Mouse (Mus musculus) midbrain, postnatal 0 days (tissue): ENCODE measurements around the gene Mboat2. TPM values are rescaled to one million over a fixed set of nuclear protein-coding genes. Genes with fewer than 3 reads are reported as not detected.
A peak's percentile ranks its signal among the peaks of the same experiment; 100 is the strongest.

Source experiments
- ATAC-seq: fragments of 200-750 bp; cut with Nextera tagmentation; 2 replicates; pipeline ENCODE4 v1.8.0; 2017; ENCODE audit warnings: moderate number of reproducible peaks, mild to moderate bottlenecking, moderate TSS enrichment, moderate library complexity; ENCODE audit not compliant: low FRiP score
- DNase-seq: peaks from one replicate; pipeline ENCODE4 v3.0.0-alpha.2; 2015; ENCODE audit warnings: low spot score
- H3K27ac ChIP-seq: fragments of 300-500 bp; sonication (generic); 2 replicates; pipeline ENCODE4 v1.5.1; 2014; ENCODE audit warnings: low read depth, mild to moderate bottlenecking, low read length, mixed read lengths
- H3K27me3 ChIP-seq: fragments of 300-500 bp; sonication (generic); 2 replicates; pipeline ENCODE4 v1.6.1; 2014; ENCODE audit warnings: low read length, control low read depth, mixed read lengths; ENCODE audit not compliant: insufficient read depth
- H3K36me3 ChIP-seq: fragments of 300-500 bp; sonication (generic); 2 replicates; pipeline ENCODE4 v1.6.1; 2014; ENCODE audit warnings: low read length, control low read depth, mixed read lengths; ENCODE audit not compliant: insufficient read depth
- H3K4me1 ChIP-seq: fragments of 300-500 bp; sonication (generic); 2 replicates; pipeline ENCODE4 v1.6.1; 2014; ENCODE audit warnings: mild to moderate bottlenecking, control low read depth, antibody characterized with exemption, low read length, mixed read lengths; ENCODE audit not compliant: insufficient read depth
- H3K4me2 ChIP-seq: fragments of 300-500 bp; sonication (generic); 2 replicates; pipeline ENCODE4 v1.6.1; 2014; ENCODE audit warnings: low read depth, mild to moderate bottlenecking, low read length, mixed read lengths; ENCODE audit not compliant: poor library complexity, severe bottlenecking
- H3K4me3 ChIP-seq: fragments of 300-500 bp; sonication (generic); 2 replicates; pipeline ENCODE4 v1.5.1; 2014; ENCODE audit warnings: low read depth, mild to moderate bottlenecking, low read length, moderate library complexity
- H3K9ac ChIP-seq: fragments of 300-500 bp; sonication (generic); replicated peaks from 2 replicates; pipeline ENCODE4 v1.6.1; 2014; ENCODE audit warnings: mild to moderate bottlenecking, low read length, moderate library complexity, mixed read lengths; ENCODE audit not compliant: poor library complexity, severe bottlenecking
- H3K9me3 ChIP-seq: fragments of 300-500 bp; sonication (generic); 2 replicates; pipeline ENCODE4 v1.6.1; 2016; ENCODE audit warnings: low read length, control low read depth
- CTCF ChIP-seq: IDR thresholded peaks from 2 replicates; pipeline ENCODE4 v1.5.1; 2016; ENCODE audit warnings: antibody characterized with exemption, mild to moderate bottlenecking
- WGBS: fragments of 180-500 bp; shearing (Covaris S2); extraction: QIAGEN DNeasy Blood & Tissue Kit; methylation state at CpG from one replicate; pipeline ENCODE4 v1.1.7; 2014; 5-methylcytosine and 5-hydroxymethylcytosine counted together
- polyA plus RNA-seq: library from polyadenylated mRNA; unstranded; fragments of >200 nt; fragmentation: Nextera tagmentation; extraction: Ambion mirVana; gene quantifications from 2 replicates; pipeline ENCODE4 v1.2.1, GENCODE M21; 2015
- total RNA-seq: library from RNA; depleted of rRNA; stranded (reverse); fragments of >200 nt; gene quantifications from 2 replicates; pipeline ENCODE4 v1.2.3, GENCODE M21; 2014

Mboat2 gene
- total and polyA plus RNA-seq, 2 experiments from 2014 or later = 62.0 to 69.2 TPM

DNA sequence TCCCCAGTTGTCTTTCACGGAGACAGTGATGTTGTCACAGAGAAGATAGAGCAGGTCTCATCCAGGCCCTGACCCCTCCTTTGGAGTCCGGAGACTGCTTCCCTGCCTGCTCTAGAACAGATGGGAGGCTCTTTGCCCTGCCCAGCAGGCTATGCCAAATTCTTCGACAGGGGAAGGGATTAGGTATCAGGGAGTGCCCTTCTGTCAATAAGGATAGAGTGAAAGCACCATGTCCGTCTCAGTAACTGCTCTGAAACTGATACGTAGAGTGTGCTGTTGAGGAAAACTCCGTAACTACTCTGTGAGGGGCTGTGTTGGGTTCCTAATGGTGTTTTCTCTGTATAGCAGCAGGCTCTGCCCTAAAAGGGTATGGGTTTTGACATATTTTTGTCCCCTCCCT, 101.4 kb downstream of the Mboat2 start:
- ATAC-seq (no peak), DNase-seq (no peak)
- no peak for TF ChIP-seq CTCF
- H3K4me3 ChIP-seq = no peak overlapping the region
- no peak overlapping the region for H3K27ac ChIP-seq
- H3K9ac ChIP-seq = no peak overlapping the region
- H3K27me3 ChIP-seq = no peaks in the 10 kb centered on the region
- no peak overlapping the region for H3K4me2 ChIP-seq
- H3K36me3 ChIP-seq = no peaks in the 10 kb centered on the region
- H3K9me3 ChIP-seq = no peaks in the 10 kb centered on the region
- H3K4me1 ChIP-seq = peaks cover 15% of the 10 kb centered on the region; the same call in 1 of the 2 replicates
- WGBS = 47% methylated on average over 6 of the region's 6 CpGs

DNA sequence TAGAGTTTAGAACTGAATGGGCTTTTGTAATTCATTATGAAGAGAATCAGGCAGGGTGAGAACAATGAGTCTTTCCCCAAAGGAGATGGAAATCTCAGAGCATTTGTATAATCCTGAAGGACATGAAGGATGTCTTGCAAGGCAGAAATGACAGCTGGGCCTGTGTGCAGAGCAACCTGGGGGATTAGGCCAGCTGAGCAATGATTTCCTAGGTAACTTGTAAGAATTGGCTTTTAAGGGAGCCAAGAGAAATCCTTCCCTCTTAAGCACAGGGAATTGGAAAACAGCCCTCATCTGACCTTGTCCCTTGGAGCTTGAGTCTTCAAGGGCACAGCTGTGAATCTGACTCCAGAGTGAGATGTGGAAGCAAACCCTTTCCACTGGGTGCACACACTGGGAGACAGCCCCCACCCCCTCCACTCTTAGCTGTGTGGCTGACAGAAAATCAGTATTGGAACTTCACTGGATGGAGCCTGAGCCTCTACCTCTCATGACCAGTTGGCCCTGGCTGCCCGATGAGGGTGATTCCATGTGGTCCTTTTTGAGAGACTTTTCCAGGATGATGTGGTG, 102.6 kb downstream of the Mboat2 start:
- WGBS = 68% methylated on average over 1 of the region's 1 CpGs
- DNase-seq (peak; percentile 31), ATAC-seq (peak; percentile 14; the same call in 1 of the 2 replicates)
- Histone ChIP-seq H3K27me3 (no peaks in the 10 kb centered on the region), H3K4me3 (no peak overlapping the region), H3K9ac (no peak overlapping the region), H3K4me2 (no peak overlapping the region), H3K4me1 (peaks cover 11% of the 10 kb centered on the region; the same call in 1 of the 2 replicates), H3K27ac (no peak overlapping the region), H3K9me3 (no peaks in the 10 kb centered on the region), H3K36me3 (no peaks in the 10 kb centered on the region)
- no peak for TF ChIP-seq CTCF

- Histone ChIP-seq H3K9ac (no peak overlapping the region), H3K27ac (no peak overlapping the region), H3K27me3 (no peaks in the 10 kb centered on the region), H3K4me2 (no peak overlapping the region), H3K4me3 (no peak overlapping the region), H3K36me3 (no peaks in the 10 kb centered on the region), H3K4me1 (peaks cover 7% of the 10 kb centered on the region; the same call in 1 of the 2 replicates), H3K9me3 (no peaks in the 10 kb centered on the region)
- no peak for TF ChIP-seq CTCF
- WGBS = 85% methylated on average over 3 of the region's 3 CpGs
- DNase-seq (no peak), ATAC-seq (no peak)
These were observed 103.3 kb downstream of the Mboat2 start for GRCm38 (mm10) chr12:24933996-24934395.

- Histone ChIP-seq H3K27ac (no peak overlapping the region), H3K9me3 (no peaks in the 10 kb centered on the region), H3K4me1 (peaks cover 7% of the 10 kb centered on the region; the same call in 1 of the 2 replicates), H3K4me2 (no peak overlapping the region), H3K36me3 (peaks cover 8% of the 10 kb centered on the region), H3K9ac (no peak overlapping the region), H3K4me3 (no peak overlapping the region), H3K27me3 (no peaks in the 10 kb centered on the region)
- no peak for TF ChIP-seq CTCF
- DNase-seq (no peak), ATAC-seq (no peak)
- 44% methylated on average over 1 of the region's 1 CpGs for WGBS
These were observed 105.6 kb downstream of the Mboat2 start for GRCm38 (mm10) chr12:24936281-24936680.

- WGBS = 92% methylated on average over 8 of the region's 8 CpGs
These were observed 108.7 kb downstream of the Mboat2 start for GRCm38 (mm10) chr12:24939372-24939771.

DNA sequence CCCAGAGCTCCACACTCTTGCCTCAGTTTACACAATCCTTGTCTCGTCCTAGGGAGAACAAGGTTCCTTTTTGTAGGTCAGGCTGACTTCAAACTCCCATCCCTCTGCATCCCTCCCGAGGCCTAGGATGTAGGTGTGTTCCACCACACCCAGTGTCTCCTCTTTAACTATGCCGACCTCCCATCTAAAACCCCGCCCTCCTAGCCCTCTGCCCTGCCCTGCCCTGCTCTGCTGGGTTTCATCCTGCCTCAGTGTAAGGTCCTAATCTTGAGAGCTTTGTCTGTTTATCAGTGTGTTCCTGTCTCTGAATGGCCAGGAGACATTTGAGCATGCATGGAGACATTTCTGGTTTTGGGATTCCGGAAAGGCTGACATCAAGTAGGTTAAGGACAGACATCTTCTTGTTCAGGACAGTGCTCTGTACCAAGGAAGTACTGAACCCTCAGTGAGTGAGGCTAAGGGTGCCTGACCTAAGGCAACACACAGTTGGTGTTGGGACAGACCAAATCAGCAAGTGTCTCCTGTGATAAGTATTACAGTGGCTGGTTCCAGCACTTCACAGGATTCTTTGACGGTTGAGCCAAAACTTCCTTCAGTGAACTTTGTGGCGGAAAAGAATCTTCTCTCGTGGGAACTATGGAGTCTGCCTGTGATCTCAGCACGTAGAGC, 112.1 kb downstream of the Mboat2 start:
- Histone ChIP-seq H3K27ac (no peak overlapping the region), H3K4me2 (no peak overlapping the region), H3K4me3 (no peak overlapping the region), H3K9ac (no peak overlapping the region), H3K27me3 (no peaks in the 10 kb centered on the region), H3K9me3 (no peaks in the 10 kb centered on the region), H3K36me3 (peaks cover 14% of the 10 kb centered on the region), H3K4me1 (no peaks in the 10 kb centered on the region)
- WGBS = 88% methylated on average over 9 of the region's 9 CpGs
- ATAC-seq = no peak
- DNase-seq = no peak
- no peak for TF ChIP-seq CTCF

More at GRCm38 (mm10) chr12:24939372-24939771, 108.7 kb downstream of the Mboat2 start:
- no peak for TF ChIP-seq CTCF
- DNase-seq (no peak), ATAC-seq (no peak)
- Histone ChIP-seq H3K4me1 (no peaks in the 10 kb centered on the region), H3K27me3 (no peaks in the 10 kb centered on the region), H3K36me3 (peaks cover 12% of the 10 kb centered on the region), H3K27ac (no peak overlapping the region), H3K9ac (no peak overlapping the region), H3K9me3 (no peaks in the 10 kb centered on the region), H3K4me2 (no peak overlapping the region), H3K4me3 (no peak overlapping the region)
